Mouse (Mus musculus) thymus, adult 2 months (tissue): ENCODE data around the gene Fam174b. TPM values are rescaled to one million over a fixed set of nuclear protein-coding genes. Genes with fewer than 3 reads are reported as not detected.

ENCODE experiments used
- DNase-seq: peaks from one replicate; pipeline ENCODE4 v3.0.0; 2021
- H3K27ac ChIP-seq: fragments of 200-500 bp; 2 replicates; pipeline ENCODE4 v1.5.1; 2012; ENCODE audit warnings: low read length, control low read depth; ENCODE audit not compliant: control insufficient read depth, insufficient read depth
- H3K27me3 ChIP-seq: fragments of 200-500 bp; 2 replicates; pipeline ENCODE4 v1.6.1; 2012; ENCODE audit warnings: mild to moderate bottlenecking, low read length, moderate library complexity, mixed read lengths; ENCODE audit not compliant: control insufficient read depth, insufficient read depth
- H3K36me3 ChIP-seq: fragments of 200-500 bp; 2 replicates; pipeline ENCODE4 v1.6.1; 2012; ENCODE audit warnings: mild to moderate bottlenecking, low read length, moderate library complexity; ENCODE audit not compliant: control insufficient read depth, insufficient read depth
- H3K4me1 ChIP-seq: fragments of 200-500 bp; replicated peaks from 2 replicates; pipeline ENCODE4 v1.6.1; 2012; ENCODE audit warnings: low read length; ENCODE audit not compliant: control insufficient read depth, insufficient read depth
- H3K4me3 ChIP-seq: fragments of 200-500 bp; 2 replicates; pipeline ENCODE4 v1.5.1; 2012; ENCODE audit warnings: mild to moderate bottlenecking, low read length, control low read depth, moderate library complexity; ENCODE audit not compliant: control insufficient read depth, insufficient read depth
- CTCF ChIP-seq: fragments of 200-500 bp; IDR thresholded peaks from 2 replicates; pipeline ENCODE4 v1.5.1; 2012; ENCODE audit warnings: mild to moderate bottlenecking, control low read depth, low read length, moderate library complexity, borderline replicate concordance; ENCODE audit not compliant: control insufficient read depth, poor library complexity, insufficient read depth; ENCODE audit errors: extremely low read depth
- POLR2A ChIP-seq: fragments of 200-500 bp; IDR thresholded peaks from 2 replicates; pipeline ENCODE4 v1.6.1; 2012; ENCODE audit warnings: mild to moderate bottlenecking, low read length, control low read depth, moderate library complexity; ENCODE audit not compliant: control insufficient read depth, poor library complexity, insufficient read depth; ENCODE audit errors: extremely low read depth
- WGBS: fragments of 180-500 bp; shearing (Covaris S2); methylation state at CpG from one replicate; pipeline ENCODE4 v1.1.7; 2018; 5-methylcytosine and 5-hydroxymethylcytosine counted together
- polyA plus RNA-seq: library from polyadenylated mRNA; depleted of rRNA; stranded (reverse); fragments of >200 nt; gene quantifications from 2 replicates; pipeline ENCODE4 v1.2.3, GENCODE M21; 2012

Fam174b gene
- polyA plus RNA-seq, 1 experiment = 13.2 TPM

GRCm38 (mm10) chr7:73764679-73765078, 24.6 kb downstream of the Fam174b start:
- Histone ChIP-seq H3K36me3 (no peaks in the 10 kb centered on the region), H3K4me3 (no peak overlapping the region), H3K27me3 (no peaks in the 10 kb centered on the region), H3K27ac (no peak overlapping the region), H3K4me1 (no peaks in the 10 kb centered on the region)
- no peak for TF ChIP-seq CTCF
- TF ChIP-seq POLR2A = no peak
- 94% methylated on average over 5 of the region's 5 CpGs for WGBS
- no peak for DNase-seq

GRCm38 (mm10) chr7:73765186-73765903, 25.2 kb downstream of the Fam174b start:
- WGBS = 61% methylated on average over 7 of the region's 7 CpGs
- no peaks in the 10 kb centered on the region for H3K4me1 ChIP-seq
- H3K27ac ChIP-seq = no peak overlapping the region
- H3K36me3 ChIP-seq = no peaks in the 10 kb centered on the region
- no peaks in the 10 kb centered on the region for H3K27me3 ChIP-seq
- TF ChIP-seq POLR2A = no peak
- no peak for TF ChIP-seq CTCF
- DNase-seq = no peak
- no peak overlapping the region for H3K4me3 ChIP-seq

- WGBS = 96% methylated on average over 4 of the region's 4 CpGs
- DNase-seq = no peak
- no peaks in the 10 kb centered on the region for H3K27me3 ChIP-seq
- H3K4me1 ChIP-seq = peaks cover 8% of the 10 kb centered on the region; the same call in 1 of the 2 replicates
- H3K27ac ChIP-seq = no peak overlapping the region
- H3K36me3 ChIP-seq = no peaks in the 10 kb centered on the region
- TF ChIP-seq POLR2A = no peak
- TF ChIP-seq CTCF = no peak
- H3K4me3 ChIP-seq = no peak overlapping the region
Observed at GRCm38 (mm10) chr7:73769224-73769623, 29.1 kb downstream of the Fam174b start.

GRCm38 (mm10) chr7:73771384-73772274, 31.5 kb downstream of the Fam174b start:
- no peak overlapping the region for H3K27ac ChIP-seq
- DNase-seq = no peak

GRCm38 (mm10) chr7:73772275-73772765, 32.2 kb downstream of the Fam174b start:
- TF ChIP-seq POLR2A = no peak
- TF ChIP-seq CTCF = no peak
- WGBS = 78% methylated on average over 14 of the region's 14 CpGs
- Histone ChIP-seq H3K27me3 (no peaks in the 10 kb centered on the region), H3K4me1 (peaks cover 8% of the 10 kb centered on the region; the same call in 1 of the 2 replicates), H3K27ac (no peak overlapping the region), H3K36me3 (no peaks in the 10 kb centered on the region), H3K4me3 (no peak overlapping the region)
- DNase-seq = no peak

More at GRCm38 (mm10) chr7:73771384-73772274, 31.5 kb downstream of the Fam174b start:
- 30% methylated on average over 19 of the region's 19 CpGs for WGBS
- H3K27me3 ChIP-seq = no peaks in the 10 kb centered on the region
- no peak for TF ChIP-seq CTCF
- TF ChIP-seq POLR2A = no peak
- H3K4me1 ChIP-seq = peaks cover 8% of the 10 kb centered on the region; the same call in 1 of the 2 replicates
- no peaks in the 10 kb centered on the region for H3K36me3 ChIP-seq
- H3K4me3 ChIP-seq = no peak overlapping the region

- Histone ChIP-seq H3K4me3 (no peak overlapping the region), H3K4me1 (peaks cover 10% of the 10 kb centered on the region; the same call in 1 of the 2 replicates), H3K27ac (no peak overlapping the region), H3K27me3 (no peaks in the 10 kb centered on the region), H3K36me3 (no peaks in the 10 kb centered on the region)
- 93% methylated on average over 9 of the region's 9 CpGs for WGBS
- no peak for DNase-seq
- no peak for TF ChIP-seq POLR2A
- no peak for TF ChIP-seq CTCF
Observed at GRCm38 (mm10) chr7:73774781-73775180, 34.7 kb downstream of the Fam174b start.
